Comparison of ENCODE assay signal across 16 mouse cellular contexts in genomic region chr10:117437970-117438369, GRCm38 (mm10).
"Had no signal": no experiment of that assay in that cellular context is flagged by ENCODE, and none has a peak within 500 bp of the region (broad histone marks: within the 10 kb centered on the region; RNA-seq: fewer than 3 reads in every experiment).

No protein-coding gene starts in this region.

- DNase-seq: retina, postnatal 1 day; right cerebral cortex, adult 18-20 months; right cerebral cortex, postnatal 14 days; right cerebral cortex, postnatal 25 days; right cerebral cortex, postnatal 4 days; spleen, adult 18-20 months; thymus, adult 18-20 months; thymus, adult 2 months; thymus, postnatal 14 days; thymus, postnatal 25 days; thymus, postnatal 36 days; thymus, postnatal 4 days had no signal

- H3K27ac ChIP-seq: neural tube, embryonic 13.5 days; neural tube, embryonic 15.5 days; stomach, embryonic 15.5 days; stomach, postnatal 0 days had no signal

- H3K4me3 ChIP-seq: neural tube, embryonic 13.5 days; neural tube, embryonic 15.5 days; stomach, embryonic 15.5 days had no signal
